Mouse (Mus musculus): Measurements from ENCODE around the gene Mroh9. TPM values are rescaled to one million over a fixed set of nuclear protein-coding genes. Genes with fewer than 3 reads are reported as not detected.

The Mroh9 gene
- polyA plus RNA-seq (2012; rRNA removed; ENCODE audit: low replicate concordance), result not detected in 2 replicates

DNA sequence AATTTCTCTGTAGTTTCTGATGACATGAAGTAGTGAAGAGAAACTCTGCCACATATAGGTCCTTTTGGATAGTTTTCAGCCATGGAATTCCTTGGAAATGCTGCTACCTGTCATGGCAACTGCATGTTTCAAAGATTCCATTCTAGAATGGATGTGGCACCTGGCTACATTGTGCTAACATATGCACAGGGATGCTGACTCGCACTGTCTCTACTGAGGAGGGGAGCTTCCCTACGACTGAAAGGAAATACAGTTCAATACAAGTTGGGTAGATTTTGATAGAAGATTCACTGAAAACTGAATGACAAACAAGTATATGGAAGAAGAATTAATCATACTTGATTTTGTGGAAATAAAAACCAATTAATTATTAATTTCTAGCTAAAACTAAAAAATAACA lies at the start of gene Mroh9:
TSS of gene Mroh9 (minus strand) at position 101 of the 400 bp plus-strand sequence.

DNA sequence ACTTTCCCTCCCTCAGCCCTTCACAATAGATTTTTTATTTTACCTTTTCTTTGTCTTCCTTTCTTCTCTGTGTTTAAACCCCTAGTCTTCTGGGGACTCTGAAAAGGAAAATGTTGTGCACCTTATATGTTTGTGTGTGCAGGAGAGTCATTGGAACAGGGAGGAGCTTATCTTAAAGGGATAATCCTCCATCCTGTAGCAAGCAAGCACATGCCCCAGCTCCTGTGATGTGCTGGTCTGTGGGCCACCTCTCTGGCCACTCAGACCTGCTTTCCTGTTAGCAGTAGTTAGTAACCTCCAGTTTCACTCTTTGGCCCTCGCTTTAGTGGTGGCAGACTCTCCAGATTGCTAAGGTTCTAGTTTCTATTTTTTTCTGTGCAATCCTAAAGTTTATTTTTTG lies 101.0 kb downstream of the Mroh9 start, which contains the start of gene Fmo3:
TSS of gene Fmo3 (minus strand) at position 101 of the 400 bp plus-strand sequence.

Other genes with a start within 250 kb of the Mroh9 start
- gene Fmo1, start 219.1 kb downstream of the Mroh9 start, polyA plus RNA-seq (2012; rRNA removed; ENCODE audit: low replicate concordance), result 46.6 and 91.4 TPM in 2 replicates
- 3.1 and 11.3 TPM in 2 replicates for gene Fmo2, start 186.9 kb downstream of the Mroh9 start, polyA plus RNA-seq (2012; rRNA removed; ENCODE audit: low replicate concordance)
- not detected in 2 replicates for gene Fmo6, start 148.2 kb downstream of the Mroh9 start, polyA plus RNA-seq (2012; rRNA removed; ENCODE audit: low replicate concordance)
- gene Fmo3, start 101.1 kb downstream of the Mroh9 start, polyA plus RNA-seq (2012; rRNA removed; ENCODE audit: low replicate concordance), result not detected in 2 replicates
- 13.9 and 26.7 TPM in 2 replicates for gene Prrx1, start 228.0 kb upstream of the Mroh9 start, polyA plus RNA-seq (2012; rRNA removed; ENCODE audit: low replicate concordance)